Mouse (Mus musculus) stomach, embryonic 14.5 days (tissue): ENCODE measurements around the gene Tmem132c. TPM values are rescaled to one million over a fixed set of nuclear protein-coding genes. Genes with fewer than 3 reads are reported as not detected.

Experiments
- ATAC-seq: fragments of 200-750 bp; cut with Nextera tagmentation; 2 replicates; pipeline ENCODE4 v1.8.0; 2017; ENCODE audit warnings: low read depth, moderate TSS enrichment; ENCODE audit not compliant: insufficient number of reproducible peaks, insufficient read depth, low FRiP score
- H3K27ac ChIP-seq: fragments of 300-500 bp; sonication (generic); 2 replicates; pipeline ENCODE4 v1.5.1; 2014; ENCODE audit warnings: mild to moderate bottlenecking, low read length, moderate library complexity, mixed read lengths
- H3K27me3 ChIP-seq: fragments of 300-500 bp; sonication (generic); 2 replicates; pipeline ENCODE4 v1.6.1; 2014; ENCODE audit warnings: low read length, control low read depth, mixed read lengths; ENCODE audit not compliant: control insufficient read depth, insufficient read depth
- H3K36me3 ChIP-seq: fragments of 300-500 bp; sonication (generic); 2 replicates; pipeline ENCODE4 v1.6.1; 2014; ENCODE audit warnings: mild to moderate bottlenecking, control low read depth, low read length, moderate library complexity, mixed read lengths; ENCODE audit not compliant: control insufficient read depth, insufficient read depth
- H3K4me1 ChIP-seq: fragments of 300-500 bp; sonication (generic); 2 replicates; pipeline ENCODE4 v1.6.1; 2014; ENCODE audit warnings: low read length, control low read depth, mixed read lengths; ENCODE audit not compliant: control insufficient read depth, insufficient read depth
- H3K4me2 ChIP-seq: fragments of 300-500 bp; sonication (generic); replicated peaks from 2 replicates; pipeline ENCODE4 v1.6.1; 2014; ENCODE audit warnings: low read depth, low read length, control low read depth
- H3K4me3 ChIP-seq: fragments of 300-500 bp; sonication (generic); 2 replicates; pipeline ENCODE4 v1.5.1; 2014; ENCODE audit warnings: low read depth, low read length, control low read depth
- H3K9ac ChIP-seq: fragments of 300-500 bp; sonication (generic); replicated peaks from 2 replicates; pipeline ENCODE4 v1.6.1; 2014; ENCODE audit warnings: low read depth, mild to moderate bottlenecking, control low read depth, low read length, moderate library complexity, mixed read lengths
- H3K9me3 ChIP-seq: fragments of 300-500 bp; sonication (generic); 2 replicates; pipeline ENCODE4 v1.6.1; 2016; ENCODE audit warnings: low read depth, low read length, control low read depth; ENCODE audit not compliant: control insufficient read depth
- WGBS: fragments of 180-500 bp; shearing (Covaris S2); extraction: QIAGEN DNeasy Blood & Tissue Kit; methylation state at CpG from one replicate; pipeline ENCODE4 v1.1.7; 2014; 5-methylcytosine and 5-hydroxymethylcytosine counted together
- polyA plus RNA-seq: library from polyadenylated mRNA; unstranded; fragments of >200 nt; fragmentation: Nextera tagmentation; extraction: Ambion mirVana; gene quantifications from 2 replicates; pipeline ENCODE4 v1.2.1, GENCODE M21; 2014

Gene Tmem132c
- polyA plus RNA-seq, 1 experiment from 2014 or later = 1.8 TPM

- H3K27me3 ChIP-seq = no peaks in the 10 kb centered on the region
- no peaks in the 10 kb centered on the region for H3K9me3 ChIP-seq
- H3K27ac ChIP-seq = no peak overlapping the region
- no peaks in the 10 kb centered on the region for H3K4me1 ChIP-seq
- H3K9ac ChIP-seq = no peak overlapping the region
- WGBS = 70% methylated on average over 11 of the region's 11 CpGs
- no peak overlapping the region for H3K4me2 ChIP-seq
- no peak for ATAC-seq
- no peak overlapping the region for H3K4me3 ChIP-seq
- H3K36me3 ChIP-seq = no peaks in the 10 kb centered on the region
Measured at GRCm38 (mm10) chr5:127256947-127257610, 15.5 kb downstream of the Tmem132c start.

GRCm38 (mm10) chr5:127262136-127262535, 20.5 kb downstream of the Tmem132c start:
- H3K27me3 ChIP-seq = no peaks in the 10 kb centered on the region
- ATAC-seq = no peak
- H3K9ac ChIP-seq = no peak overlapping the region
- H3K4me2 ChIP-seq = no peak overlapping the region
- WGBS = 82% methylated on average over 5 of the region's 5 CpGs
- no peaks in the 10 kb centered on the region for H3K4me1 ChIP-seq
- H3K27ac ChIP-seq = no peak overlapping the region
- no peaks in the 10 kb centered on the region for H3K9me3 ChIP-seq
- no peaks in the 10 kb centered on the region for H3K36me3 ChIP-seq
- H3K4me3 ChIP-seq = no peak overlapping the region

GRCm38 (mm10) chr5:127271145-127271544, 29.5 kb downstream of the Tmem132c start:
- no peak overlapping the region for H3K27ac ChIP-seq
- H3K9me3 ChIP-seq = no peaks in the 10 kb centered on the region
- WGBS = 46% methylated on average over 3 of the region's 3 CpGs
- no peaks in the 10 kb centered on the region for H3K27me3 ChIP-seq
- no peak overlapping the region for H3K4me3 ChIP-seq
- no peaks in the 10 kb centered on the region for H3K36me3 ChIP-seq
- ATAC-seq = no peak
- no peaks in the 10 kb centered on the region for H3K4me1 ChIP-seq
- no peak overlapping the region for H3K9ac ChIP-seq
- H3K4me2 ChIP-seq = no peak overlapping the region

GRCm38 (mm10) chr5:127279462-127279861, 37.9 kb downstream of the Tmem132c start:
- no peaks in the 10 kb centered on the region for H3K9me3 ChIP-seq
- H3K4me3 ChIP-seq = no peak overlapping the region
- H3K27me3 ChIP-seq = no peaks in the 10 kb centered on the region
- H3K4me1 ChIP-seq = no peaks in the 10 kb centered on the region
- ATAC-seq = no peak
- H3K9ac ChIP-seq = no peak overlapping the region
- H3K4me2 ChIP-seq = no peak overlapping the region
- no peak overlapping the region for H3K27ac ChIP-seq
- 79% methylated on average over 9 of the region's 9 CpGs for WGBS
- no peaks in the 10 kb centered on the region for H3K36me3 ChIP-seq

GRCm38 (mm10) chr5:127281186-127281585, 39.6 kb downstream of the Tmem132c start:
- 60% methylated on average over 4 of the region's 4 CpGs for WGBS
- H3K36me3 ChIP-seq = no peaks in the 10 kb centered on the region
- ATAC-seq = no peak
- no peaks in the 10 kb centered on the region for H3K9me3 ChIP-seq
- H3K27me3 ChIP-seq = no peaks in the 10 kb centered on the region
- no peak overlapping the region for H3K27ac ChIP-seq
- no peak overlapping the region for H3K4me3 ChIP-seq
- H3K4me2 ChIP-seq = no peak overlapping the region
- H3K4me1 ChIP-seq = no peaks in the 10 kb centered on the region
- H3K9ac ChIP-seq = no peak overlapping the region

- H3K36me3 ChIP-seq = no peaks in the 10 kb centered on the region
- WGBS = 9% methylated on average over 6 of the region's 6 CpGs
- H3K4me1 ChIP-seq = no peaks in the 10 kb centered on the region
- no peak overlapping the region for H3K9ac ChIP-seq
- H3K4me2 ChIP-seq = no peak overlapping the region
- H3K4me3 ChIP-seq = no peak overlapping the region
- ATAC-seq = no peak
- H3K27ac ChIP-seq = no peak overlapping the region
- H3K9me3 ChIP-seq = no peaks in the 10 kb centered on the region
- H3K27me3 ChIP-seq = no peaks in the 10 kb centered on the region
Measured at GRCm38 (mm10) chr5:127282539-127283123, 41.0 kb downstream of the Tmem132c start.

- no peak for ATAC-seq
- Histone ChIP-seq H3K9ac (no peak overlapping the region), H3K27ac (no peak overlapping the region), H3K4me3 (no peak overlapping the region), H3K9me3 (peaks cover 3% of the 10 kb centered on the region; the same call in 1 of the 2 replicates), H3K4me2 (no peak overlapping the region), H3K4me1 (no peaks in the 10 kb centered on the region), H3K36me3 (no peaks in the 10 kb centered on the region), H3K27me3 (no peaks in the 10 kb centered on the region)
- 62% methylated on average over 5 of the region's 5 CpGs for WGBS
Measured at GRCm38 (mm10) chr5:127286886-127287285, 45.3 kb downstream of the Tmem132c start.

- H3K36me3 ChIP-seq = no peaks in the 10 kb centered on the region
- peaks cover 3% of the 10 kb centered on the region; the same call in 1 of the 2 replicates for H3K9me3 ChIP-seq
- H3K4me3 ChIP-seq = no peak overlapping the region
- H3K4me2 ChIP-seq = no peak overlapping the region
- no peaks in the 10 kb centered on the region for H3K4me1 ChIP-seq
- ATAC-seq = no peak
- H3K9ac ChIP-seq = no peak overlapping the region
- H3K27ac ChIP-seq = no peak overlapping the region
- 92% methylated on average over 8 of the region's 8 CpGs for WGBS
- no peaks in the 10 kb centered on the region for H3K27me3 ChIP-seq
Measured at GRCm38 (mm10) chr5:127289659-127290058, 48.1 kb downstream of the Tmem132c start.
